Mouse (Mus musculus): ENCODE measurements around the gene Rtl10. TPM values are rescaled to one million over a fixed set of nuclear protein-coding genes. Genes with fewer than 3 reads are reported as not detected.
"Not testable (repeated sequence)": the region's sequence is repeated elsewhere in the genome, so short reads cannot be mapped to it uniquely, and the experiment has no call there.

Rtl10 gene
- total RNA-seq, 2 experiments from 2014 or later, result 4.0 to 5.6 TPM

DNA sequence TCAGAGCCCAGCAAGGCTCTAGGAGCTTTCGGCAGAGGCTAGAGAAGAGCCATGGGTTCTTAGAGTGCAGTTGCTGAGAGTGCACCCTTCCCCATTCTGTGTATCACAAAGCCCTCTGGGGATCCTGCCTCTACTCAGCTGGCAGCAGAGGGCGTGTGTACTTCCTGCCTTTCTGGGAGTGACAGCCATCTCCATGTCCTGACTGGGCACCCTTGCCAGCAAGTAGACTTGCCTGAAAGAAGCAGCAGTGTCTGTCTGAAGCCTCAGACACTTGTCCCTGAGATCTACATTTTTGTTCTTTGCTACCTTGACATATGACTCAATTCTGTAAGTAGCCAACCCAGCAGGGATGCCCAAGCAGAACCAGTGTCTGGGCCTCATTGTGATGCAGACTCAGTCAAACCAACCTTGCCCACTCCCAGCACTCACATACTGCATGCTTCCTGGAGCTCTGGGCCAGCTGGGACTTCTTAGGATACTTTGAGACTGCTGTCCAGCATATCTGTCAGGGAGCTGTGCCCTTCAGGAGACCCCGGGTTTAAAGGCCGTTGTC, 17.7 kb upstream of the Rtl10 start:
- intact Hi-C loops (cut with DNase I), result no loop called here
- DNase-seq, result no peak

DNA sequence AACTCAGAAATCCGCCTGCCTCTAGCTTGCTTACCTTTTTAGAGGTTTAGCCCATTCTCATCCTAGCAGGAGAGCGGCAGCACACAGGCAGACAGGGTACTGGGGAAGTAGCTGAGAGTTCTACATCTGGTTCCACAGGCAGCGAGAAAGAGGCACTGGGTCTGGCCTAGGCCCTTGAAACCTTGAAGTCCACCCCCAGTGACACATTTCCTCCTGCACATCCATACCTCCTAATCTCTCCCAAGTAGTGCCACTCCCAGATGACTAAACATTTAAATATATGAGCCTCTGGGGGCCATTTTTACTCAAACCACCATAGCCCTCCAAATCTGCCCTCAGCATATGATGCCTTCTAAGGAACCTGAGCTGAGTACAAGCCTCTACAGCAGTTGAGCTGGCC, 16.3 kb upstream of the Rtl10 start:
- intact Hi-C loops (cut with DNase I), result no loop called here
- no peak for DNase-seq

DNA sequence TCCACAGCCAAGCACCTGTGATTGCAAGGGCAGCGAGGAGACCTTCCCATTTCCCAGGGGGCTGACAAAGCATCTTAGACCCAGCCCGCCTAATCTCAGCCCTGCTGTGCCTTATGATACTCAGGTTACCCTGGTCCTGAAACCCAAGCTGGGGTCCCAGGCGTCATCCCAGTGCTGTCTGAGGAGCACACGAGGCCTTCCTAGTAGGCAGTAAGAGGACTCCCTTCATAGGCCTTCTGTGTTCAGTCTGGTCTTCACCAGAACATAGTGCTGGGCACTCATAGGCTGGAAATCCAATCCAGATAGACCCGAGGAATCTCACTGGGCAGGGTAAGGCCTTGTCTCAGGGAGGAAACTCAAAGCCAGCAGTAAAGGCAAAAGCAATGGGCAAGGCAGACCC, 14.9 kb upstream of the Rtl10 start:
- intact Hi-C loops (cut with DNase I), result no loop called here
- DNase-seq, result no peak

DNA sequence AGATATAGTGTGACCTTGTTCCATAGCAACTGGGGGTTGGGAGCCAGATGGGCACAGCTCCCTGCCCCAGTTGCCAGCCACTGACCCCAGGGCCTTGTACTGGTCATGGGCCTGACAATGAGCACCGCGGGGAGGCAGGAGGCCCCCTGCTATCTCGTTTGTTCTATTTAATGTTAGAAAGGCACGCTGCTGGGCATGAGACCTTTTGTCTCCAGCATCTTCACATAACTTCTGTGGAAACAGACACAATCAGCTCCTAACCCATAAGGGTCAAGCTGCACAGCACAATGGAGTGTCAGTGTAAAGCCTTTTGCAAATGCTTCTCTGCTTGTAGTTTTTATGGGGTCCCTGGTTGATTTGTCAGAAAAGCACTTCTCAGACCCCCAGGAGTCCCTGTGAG, 14.3 kb upstream of the Rtl10 start:
- intact Hi-C loops (cut with DNase I), result no loop called here

DNA sequence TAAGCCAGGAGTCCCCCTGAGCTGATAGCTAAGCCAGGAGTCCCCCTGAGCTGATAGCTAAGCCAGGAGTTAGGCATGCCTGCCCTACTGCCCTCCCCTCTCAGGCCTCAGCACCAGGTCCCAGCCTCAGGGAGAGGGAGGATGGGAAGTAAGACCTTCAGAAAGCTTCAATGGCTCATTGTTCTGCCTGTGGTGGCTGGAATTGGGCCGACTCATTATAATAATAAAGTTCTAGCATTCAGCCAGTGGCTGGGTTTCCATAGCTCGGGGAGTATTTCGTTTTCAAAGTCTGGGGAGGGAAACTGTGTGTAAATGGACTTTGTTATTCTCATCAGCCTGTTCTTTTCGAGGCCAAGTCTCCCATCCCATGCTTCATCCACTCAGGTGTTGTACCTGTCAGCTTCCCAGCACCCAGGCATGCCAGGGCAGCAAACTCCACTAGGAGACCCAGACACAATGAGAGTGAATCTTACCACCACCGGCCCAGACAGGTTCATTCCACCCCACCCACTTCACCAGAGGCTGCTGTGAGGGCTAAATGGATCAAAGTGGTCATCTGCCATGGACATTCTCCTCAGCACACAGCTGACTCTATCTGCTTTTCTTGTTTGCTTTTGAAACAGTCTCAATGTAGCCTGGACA, 13.8 kb upstream of the Rtl10 start:
- DNase-seq, result no peak
- intact Hi-C loops (cut with DNase I), result no loop called here

More for the DNA sequence above, 14.3 kb upstream of the Rtl10 start:
- DNase-seq, result no peak

DNA sequence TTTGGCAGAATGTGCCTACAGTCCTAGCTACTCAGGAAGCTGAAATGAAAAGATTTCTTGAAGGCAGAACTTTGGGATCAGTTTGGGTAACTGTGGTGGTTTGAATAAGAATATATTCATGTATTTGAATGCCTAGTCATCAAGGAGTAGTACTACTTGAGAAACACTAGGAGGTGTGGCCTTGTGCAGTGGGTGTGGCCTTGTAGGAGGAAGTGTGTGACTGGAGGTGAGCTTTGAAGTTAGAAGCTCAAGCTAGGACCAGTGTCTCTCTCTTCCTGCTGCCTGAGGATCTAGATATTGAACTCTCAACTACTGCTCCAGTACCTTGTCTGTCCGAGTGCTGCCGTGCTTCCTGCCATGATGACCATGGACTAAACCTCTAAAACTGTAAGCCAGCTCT, 12.6 kb upstream of the Rtl10 start:
- no peak for DNase-seq
- intact Hi-C loops (cut with DNase I), result no loop called here

DNA sequence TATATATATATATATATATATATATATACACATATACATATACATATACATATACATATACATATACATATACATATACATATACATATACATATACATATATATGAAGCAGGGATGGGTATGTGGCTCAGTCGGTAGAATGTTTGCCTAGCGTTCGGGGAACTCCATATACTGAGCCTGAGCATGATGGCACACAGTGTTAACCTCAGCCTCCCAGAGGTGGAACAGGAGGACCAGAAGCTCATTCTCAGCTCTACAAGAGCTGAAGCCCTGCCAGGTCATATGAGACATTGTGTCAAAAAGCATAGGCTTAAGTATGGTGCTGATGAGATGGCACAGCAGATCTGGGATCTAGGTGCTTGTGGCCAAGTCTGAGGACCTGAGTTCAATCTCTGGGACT, 8.4 kb upstream of the Rtl10 start:
- DNase-seq, result no peak
- intact Hi-C loops (cut with DNase I), result no loop called here

DNA sequence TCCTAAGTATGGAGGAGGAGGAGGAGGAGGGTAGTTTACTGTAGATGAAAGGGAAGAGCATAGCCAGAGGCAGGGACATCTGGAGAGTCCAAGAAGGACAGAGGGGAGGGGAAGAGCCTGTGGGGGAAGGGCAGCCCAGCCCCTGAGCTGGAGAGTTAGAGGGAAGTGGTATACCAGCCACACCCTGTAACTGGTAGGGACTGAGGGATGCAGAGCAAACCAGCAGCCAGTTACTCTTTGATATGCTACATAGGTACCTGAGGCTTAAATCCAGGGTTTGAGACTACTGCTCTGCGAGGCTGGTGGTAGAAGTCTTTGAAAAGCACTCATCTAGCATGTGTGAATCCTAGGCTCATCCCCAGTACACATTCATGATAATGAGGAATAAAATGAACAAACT, 7.8 kb upstream of the Rtl10 start:
- DNase-seq, result no peak
- intact Hi-C loops (cut with DNase I), result no loop called here

DNA sequence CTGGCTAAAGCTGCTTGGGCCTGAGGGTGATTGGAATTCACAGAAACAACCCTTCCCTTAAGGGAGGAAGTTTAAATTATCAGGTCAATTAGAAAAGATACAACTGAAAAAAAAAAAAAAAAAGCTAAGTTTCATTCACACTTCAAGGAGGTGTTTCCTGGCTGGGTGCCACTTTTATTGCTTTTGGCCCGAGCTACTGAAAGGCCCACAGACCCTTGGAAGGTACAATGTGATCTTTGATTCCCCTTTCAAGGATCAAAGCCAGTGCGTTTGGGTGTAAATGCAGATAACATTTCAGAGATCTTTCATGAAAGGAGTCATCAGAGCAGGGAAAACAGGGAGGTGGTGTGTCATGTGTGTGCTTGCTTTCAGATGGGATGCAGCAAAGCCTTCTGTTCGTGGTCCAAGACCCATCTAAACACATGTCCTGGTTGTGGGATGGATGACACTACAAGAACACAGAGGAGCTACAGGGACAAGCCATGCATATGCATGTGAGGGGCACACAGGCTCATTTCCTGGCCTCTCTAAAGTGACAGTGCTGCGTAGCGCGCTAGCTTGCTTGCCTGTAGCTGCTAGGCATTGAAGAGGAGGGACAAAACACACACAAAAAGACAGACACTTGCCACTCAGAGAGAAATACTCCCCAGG, 711 bp upstream of the Rtl10 start:
- peak in 1 of 2 experiments; percentile 60 for DNase-seq
- intact Hi-C loops (cut with DNase I), result loop anchor here (2.0 to 5.0 kb wide), 2 partner anchors 36 to 55 kb away; no protein-coding TSS in a partner anchor

DNA sequence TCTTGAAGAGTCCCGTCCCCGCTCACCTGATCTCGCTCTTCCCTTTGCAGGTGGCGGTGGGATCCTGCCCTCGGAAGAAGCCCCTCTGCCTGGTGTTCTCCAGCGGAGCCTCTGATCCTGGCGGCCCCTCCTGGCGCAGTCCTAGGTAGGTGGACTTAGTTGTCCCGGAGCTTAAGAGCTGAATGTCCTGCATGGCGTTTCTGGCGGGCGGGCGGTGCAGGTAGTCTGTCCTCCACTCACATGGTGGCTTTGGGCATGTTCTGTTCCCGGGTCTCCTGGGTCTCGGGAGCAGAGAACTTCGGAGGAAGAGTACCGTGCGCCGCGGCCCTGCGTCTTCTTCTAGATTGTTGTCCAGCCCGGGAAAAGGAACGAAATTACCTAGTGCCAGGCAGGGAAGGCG, 295 bp downstream of the Rtl10 start:
- no peak for DNase-seq
- intact Hi-C loops (cut with DNase I), result loop anchor here (2.0 to 5.0 kb wide), 2 partner anchors 37 to 56 kb away; no protein-coding TSS in a partner anchor

DNA sequence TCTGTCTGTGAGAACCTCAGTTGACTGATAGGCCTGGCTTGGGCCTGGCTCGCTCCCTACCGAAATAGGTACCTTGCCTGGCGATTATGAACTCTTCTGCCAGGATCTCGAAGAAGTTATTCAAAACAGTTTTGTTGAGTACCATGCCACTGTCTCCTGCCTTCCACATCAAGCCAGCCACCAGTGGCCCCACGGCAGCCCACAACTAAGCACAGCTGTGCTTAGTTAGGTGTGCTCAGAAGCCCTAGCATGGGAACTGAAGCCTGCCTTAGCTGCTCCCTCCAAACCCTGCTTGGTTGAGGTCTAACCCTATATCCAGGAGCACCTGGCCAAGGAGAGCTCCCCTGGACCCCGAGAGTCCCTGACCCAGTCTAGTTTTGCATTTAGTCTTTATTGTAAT, 2.8 kb downstream of the Rtl10 start:
- intact Hi-C loops (cut with DNase I), result no loop called here
- no peak for DNase-seq

DNA sequence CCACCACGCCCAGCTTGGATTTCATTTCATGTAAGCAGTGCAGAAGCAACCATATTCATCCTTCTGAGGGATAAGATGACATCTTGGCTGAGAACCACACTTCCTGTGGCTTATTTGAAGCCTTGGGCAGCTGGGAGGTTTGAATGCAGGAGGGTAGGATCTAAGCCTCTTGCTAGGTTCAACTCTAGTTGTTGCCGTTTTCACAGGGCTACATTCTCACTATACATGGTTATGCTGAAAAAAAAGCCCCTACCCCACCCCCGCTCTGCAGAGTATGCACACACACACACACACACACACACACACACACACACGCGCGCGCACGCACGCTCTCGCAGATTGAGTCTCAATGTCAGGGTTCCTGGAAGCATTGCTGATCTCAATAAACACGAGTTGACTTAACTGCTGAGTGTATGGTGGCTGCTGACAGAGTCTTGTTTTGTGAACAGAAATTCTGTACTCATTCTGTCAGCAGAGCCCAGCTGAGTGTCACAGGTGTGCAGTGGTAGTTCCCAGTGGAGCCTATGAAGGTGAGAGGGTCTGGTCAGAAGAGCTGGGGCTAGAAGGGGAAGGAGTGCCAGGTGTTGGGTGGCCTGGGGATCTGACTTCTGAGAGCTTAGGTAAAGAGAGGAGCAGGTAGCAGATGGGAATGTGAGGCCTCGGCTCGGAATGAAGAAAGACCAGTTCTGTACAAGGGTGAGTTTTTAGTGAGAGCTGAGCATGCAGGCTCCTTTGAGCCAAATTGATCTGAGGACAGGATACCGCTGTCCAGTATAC, 5.1 kb downstream of the Rtl10 start:
- no peak for DNase-seq
- intact Hi-C loops (cut with DNase I), result no loop called here

DNA sequence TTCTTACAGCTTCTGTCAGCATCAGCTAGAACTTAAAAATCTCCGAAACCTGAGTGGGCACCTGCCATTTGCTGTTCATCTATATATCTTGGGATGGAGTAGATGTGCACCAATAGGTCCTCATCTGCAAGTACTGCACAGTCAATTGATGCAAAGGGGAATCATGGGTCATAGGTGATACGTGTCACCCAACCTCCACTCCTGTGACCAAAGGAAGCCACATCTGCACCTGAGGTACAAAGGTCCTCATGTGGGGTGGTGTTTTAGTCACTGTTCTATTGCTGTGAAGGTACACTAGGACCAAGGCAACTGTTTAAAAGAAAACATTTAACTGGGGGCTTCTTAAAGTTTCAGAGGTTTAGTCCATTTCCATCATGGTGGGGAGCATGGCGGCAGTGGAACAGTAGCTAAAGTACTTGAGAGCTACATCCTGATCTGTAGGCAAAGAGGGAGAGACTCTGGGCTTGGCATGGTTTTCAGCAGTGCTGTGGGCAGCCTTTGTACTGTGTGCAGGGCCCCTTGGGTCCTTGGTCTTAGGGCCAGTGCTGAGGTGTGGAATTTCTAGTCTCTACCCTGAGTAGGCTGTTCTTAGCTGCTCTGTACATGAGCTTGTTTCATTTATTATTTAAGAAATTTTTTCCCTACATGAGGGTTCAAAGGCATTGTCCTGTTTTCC, 8.0 kb downstream of the Rtl10 start:
- intact Hi-C loops (cut with DNase I), result no loop called here
- no peak for DNase-seq

DNA sequence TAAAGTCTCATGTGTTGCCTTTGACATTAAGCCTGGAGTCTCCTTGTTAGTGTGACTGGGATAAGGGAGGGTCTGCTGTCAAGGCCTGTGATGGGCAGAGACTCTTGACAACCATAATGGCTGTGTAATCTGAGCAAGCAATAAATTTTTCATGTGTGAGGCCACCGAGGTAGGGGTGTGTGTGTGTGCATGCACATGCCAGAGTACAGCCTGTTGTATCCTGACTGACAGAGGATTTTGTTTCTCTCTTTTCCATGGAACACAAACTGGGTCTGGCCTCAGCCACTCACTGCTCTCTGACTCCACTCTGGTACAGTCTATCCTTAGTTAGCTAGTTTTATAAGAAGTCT, 8.5 kb downstream of the Rtl10 start:
- DNase-seq, result no peak
- intact Hi-C loops (cut with DNase I), result no loop called here

DNA sequence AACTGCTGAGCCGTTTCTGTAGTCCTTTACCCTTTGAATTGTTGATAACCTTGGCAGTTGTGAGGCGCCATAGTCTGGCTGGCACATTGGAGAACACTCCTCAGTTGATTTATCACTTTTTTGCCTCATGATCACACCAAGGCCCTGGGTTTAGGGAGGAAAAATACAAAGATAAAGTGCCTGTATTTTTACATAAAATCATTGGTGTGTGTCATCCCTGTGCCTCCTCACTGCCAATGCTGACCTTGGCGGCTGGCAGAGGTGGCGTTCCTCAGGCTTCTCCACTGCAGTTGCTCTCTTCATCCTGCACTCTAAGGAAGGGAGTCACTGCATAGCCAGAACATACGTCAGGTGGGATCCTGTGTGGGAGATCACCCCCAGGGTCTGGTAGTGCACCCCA, 13.0 kb downstream of the Rtl10 start:
- no peak for DNase-seq
- intact Hi-C loops (cut with DNase I), result no loop called here

DNA sequence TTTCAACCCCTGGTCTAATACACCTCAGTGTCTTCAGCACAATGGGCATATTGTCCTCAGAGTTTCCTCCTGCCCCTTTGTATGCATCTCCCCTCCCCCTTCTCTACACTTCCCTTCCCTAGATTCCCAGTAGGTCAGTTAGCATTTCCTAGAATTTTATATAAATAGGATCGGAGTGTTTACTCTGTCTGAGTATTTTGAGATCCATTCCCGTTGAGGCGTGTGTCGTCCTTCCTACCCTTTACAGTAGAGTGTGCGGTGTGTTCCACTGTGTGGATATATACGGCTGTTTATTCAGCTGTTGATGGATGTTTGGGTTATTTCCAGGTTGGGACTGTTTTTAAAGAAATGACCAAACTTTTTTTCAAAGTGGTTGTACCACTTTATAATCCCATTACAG, 14.8 kb downstream of the Rtl10 start:
- DNase-seq, result no peak
- intact Hi-C loops (cut with DNase I), result no loop called here

DNA sequence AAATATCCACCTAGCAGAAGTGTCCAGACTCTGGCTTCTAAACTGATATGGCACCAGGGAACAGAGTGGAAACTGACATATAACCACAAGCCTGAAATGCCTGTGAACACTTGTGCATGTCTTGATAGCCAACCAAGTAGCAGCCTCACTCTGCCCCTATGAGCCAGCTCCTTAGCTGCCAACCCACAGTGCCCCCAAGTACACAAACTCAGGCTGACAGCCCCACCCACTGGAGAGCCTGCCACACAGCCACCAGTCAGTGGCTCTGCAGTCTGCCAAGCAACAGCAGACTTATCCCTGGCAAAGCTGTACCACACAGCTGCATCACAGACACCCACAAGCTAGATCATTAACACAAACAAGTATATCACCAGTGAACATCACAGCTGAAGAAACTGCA, 19.4 kb downstream of the Rtl10 start:
- DNase-seq, result peak; percentile 26 to 35
- intact Hi-C loops (cut with DNase I), result loop anchor here (5.0 kb wide), 1 partner anchor 76 kb away; no protein-coding TSS in a partner anchor

DNA sequence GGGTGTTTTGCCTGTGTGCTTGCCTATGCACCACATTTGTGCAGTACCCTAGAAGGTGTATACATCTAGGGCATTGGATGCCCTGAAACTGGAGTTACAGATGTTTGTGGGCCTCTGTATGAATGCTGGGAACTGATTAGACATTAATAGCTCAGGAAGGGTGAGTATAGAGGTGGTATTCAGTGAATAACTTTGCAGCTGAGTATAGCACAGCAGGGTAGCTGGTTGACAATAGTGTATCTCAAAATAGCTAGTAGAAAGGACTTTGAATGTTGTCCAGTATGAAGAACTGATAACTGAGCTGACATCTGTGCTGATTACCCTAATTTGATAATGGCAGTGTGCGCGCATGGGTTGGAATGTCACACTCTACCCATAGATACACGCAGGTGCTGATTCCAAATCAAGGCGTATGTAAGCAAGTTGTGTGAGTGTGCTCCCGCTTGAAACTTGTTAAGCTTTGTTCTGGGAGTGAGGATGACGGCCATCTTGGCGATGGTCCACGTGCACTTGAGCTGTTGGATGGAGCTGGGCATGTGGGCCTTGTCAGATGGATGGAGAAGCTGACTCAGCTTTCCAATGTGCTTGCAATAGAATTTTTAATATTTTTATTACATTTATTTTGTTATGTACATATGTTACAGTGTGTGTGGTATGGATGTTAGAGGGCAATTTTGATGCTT, 25.0 kb downstream of the Rtl10 start:
- peak; percentile 78 to 82 for DNase-seq
- intact Hi-C loops (cut with DNase I), result no loop called here

DNA sequence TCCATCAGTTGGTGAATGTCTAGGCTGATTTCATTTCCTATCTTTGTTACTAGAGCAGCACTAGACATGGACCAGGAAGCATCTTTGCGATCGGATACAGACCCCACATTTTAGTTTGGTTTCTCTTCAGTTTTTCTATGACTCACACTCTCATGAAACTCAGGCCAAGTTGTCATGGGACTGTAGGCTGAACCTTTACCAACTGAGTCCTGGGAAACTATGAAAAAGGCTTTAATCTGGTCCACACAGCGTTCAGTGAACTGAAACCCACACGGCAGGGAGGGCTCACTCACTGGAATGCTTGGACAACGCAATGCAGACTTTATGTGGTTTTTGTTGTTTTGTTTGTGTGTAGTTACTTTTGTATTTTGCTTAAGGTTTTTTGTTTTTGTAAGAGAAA, 30.0 kb downstream of the Rtl10 start:
- DNase-seq, result no peak
- intact Hi-C loops (cut with DNase I), result no loop called here

DNA sequence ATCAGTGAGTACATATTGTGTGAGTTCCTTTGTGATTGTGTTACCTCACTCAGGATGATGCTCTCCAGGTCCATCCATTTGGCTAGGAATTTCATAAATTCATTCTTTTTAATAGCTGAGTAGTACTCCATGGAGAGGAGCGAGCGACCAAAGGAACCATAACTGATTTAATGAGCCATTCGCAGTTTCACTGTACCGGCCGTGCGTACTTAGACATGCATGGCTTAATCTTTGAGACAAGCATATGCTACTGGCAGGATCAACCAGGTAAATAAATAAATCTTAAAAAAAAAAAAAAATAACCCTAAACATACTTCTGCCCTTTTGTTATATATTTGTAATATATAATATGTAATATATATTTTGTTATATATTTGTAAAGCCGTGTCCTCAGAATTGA, 34.4 kb downstream of the Rtl10 start:
- DNase-seq; intact Hi-C loops (cut with DNase I): not testable (repeated sequence)
